Mouse (Mus musculus) thymus, adult 2 months (tissue): Measurements from ENCODE around the gene Cldn9. TPM values are rescaled to one million over a fixed set of nuclear protein-coding genes. Genes with fewer than 3 reads are reported as not detected.

Experiments
- DNase-seq: peaks from one replicate; pipeline ENCODE4 v3.0.0; 2021
- H3K27ac ChIP-seq: fragments of 200-500 bp; 2 replicates; pipeline ENCODE4 v1.5.1; 2012; ENCODE audit warnings: low read length, control low read depth; ENCODE audit not compliant: control insufficient read depth, insufficient read depth
- H3K27me3 ChIP-seq: fragments of 200-500 bp; 2 replicates; pipeline ENCODE4 v1.6.1; 2012; ENCODE audit warnings: mild to moderate bottlenecking, low read length, moderate library complexity, mixed read lengths; ENCODE audit not compliant: control insufficient read depth, insufficient read depth
- H3K36me3 ChIP-seq: fragments of 200-500 bp; 2 replicates; pipeline ENCODE4 v1.6.1; 2012; ENCODE audit warnings: mild to moderate bottlenecking, low read length, moderate library complexity; ENCODE audit not compliant: control insufficient read depth, insufficient read depth
- H3K4me1 ChIP-seq: fragments of 200-500 bp; replicated peaks from 2 replicates; pipeline ENCODE4 v1.6.1; 2012; ENCODE audit warnings: low read length; ENCODE audit not compliant: control insufficient read depth, insufficient read depth
- H3K4me3 ChIP-seq: fragments of 200-500 bp; 2 replicates; pipeline ENCODE4 v1.5.1; 2012; ENCODE audit warnings: mild to moderate bottlenecking, low read length, control low read depth, moderate library complexity; ENCODE audit not compliant: control insufficient read depth, insufficient read depth
- CTCF ChIP-seq: fragments of 200-500 bp; IDR thresholded peaks from 2 replicates; pipeline ENCODE4 v1.5.1; 2012; ENCODE audit warnings: mild to moderate bottlenecking, control low read depth, low read length, moderate library complexity, borderline replicate concordance; ENCODE audit not compliant: control insufficient read depth, poor library complexity, insufficient read depth; ENCODE audit errors: extremely low read depth
- POLR2A ChIP-seq: fragments of 200-500 bp; IDR thresholded peaks from 2 replicates; pipeline ENCODE4 v1.6.1; 2012; ENCODE audit warnings: mild to moderate bottlenecking, low read length, control low read depth, moderate library complexity; ENCODE audit not compliant: control insufficient read depth, poor library complexity, insufficient read depth; ENCODE audit errors: extremely low read depth
- WGBS: fragments of 180-500 bp; shearing (Covaris S2); methylation state at CpG from one replicate; pipeline ENCODE4 v1.1.7; 2018; 5-methylcytosine and 5-hydroxymethylcytosine counted together
- polyA plus RNA-seq: library from polyadenylated mRNA; depleted of rRNA; stranded (reverse); fragments of >200 nt; gene quantifications from 2 replicates; pipeline ENCODE4 v1.2.3, GENCODE M21; 2012

The Cldn9 gene
- polyA plus RNA-seq, 1 experiment: 1.9 TPM

GRCm38 (mm10) chr17:23676473-23677031, 7.3 kb downstream of the Cldn9 start:
- under 1% methylated on average over 37 of the region's 37 CpGs for WGBS
- peak; percentile 35 for DNase-seq
- H3K4me3 ChIP-seq: peak overlapping the region; percentile 74

GRCm38 (mm10) chr17:23675564-23676281, 8.1 kb downstream of the Cldn9 start:
- 20% methylated on average over 15 of the region's 15 CpGs for WGBS
- TF ChIP-seq CTCF: no peak
- TF ChIP-seq POLR2A: no peak
- peaks cover 24% of the 10 kb centered on the region for H3K4me1 ChIP-seq
- H3K36me3 ChIP-seq: no peaks in the 10 kb centered on the region
- H3K4me3 ChIP-seq: no peak overlapping the region
- DNase-seq: peak; percentile 22
- H3K27ac ChIP-seq: no peak overlapping the region
- peaks cover 9% of the 10 kb centered on the region; the same call in 1 of the 2 replicates for H3K27me3 ChIP-seq

More at GRCm38 (mm10) chr17:23676473-23677031, 7.3 kb downstream of the Cldn9 start:
- H3K36me3 ChIP-seq: no peaks in the 10 kb centered on the region
- H3K4me1 ChIP-seq: peaks cover 24% of the 10 kb centered on the region
- peaks cover 9% of the 10 kb centered on the region; the same call in 1 of the 2 replicates for H3K27me3 ChIP-seq
- TF ChIP-seq CTCF (no peak), POLR2A (no peak)
- H3K27ac ChIP-seq: no peak overlapping the region

DNA sequence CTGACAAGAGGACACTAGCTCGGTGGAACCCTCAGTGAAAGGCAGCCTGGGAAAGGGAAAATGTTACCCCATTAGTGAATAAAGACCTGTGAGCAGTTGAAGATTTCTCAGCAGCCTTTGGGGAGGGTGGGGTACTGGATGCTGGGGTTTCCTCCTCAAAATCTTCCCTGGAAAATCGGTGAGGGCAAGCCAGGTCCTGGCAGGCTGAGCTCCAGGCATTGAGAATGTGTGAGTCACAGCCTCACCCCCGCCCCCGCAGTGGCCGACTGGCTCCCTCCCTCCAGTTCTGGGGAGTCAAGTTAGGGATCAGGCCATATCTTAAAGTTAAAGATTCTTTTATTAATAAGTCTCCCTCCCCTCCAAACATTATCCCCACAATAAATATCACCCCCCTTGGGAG, 8.7 kb downstream of the Cldn9 start:
- H3K27ac ChIP-seq: no peak overlapping the region
- TF ChIP-seq CTCF: no peak
- no peak for TF ChIP-seq POLR2A
- WGBS: 69% methylated on average over 5 of the region's 5 CpGs
- H3K36me3 ChIP-seq: no peaks in the 10 kb centered on the region
- H3K4me3 ChIP-seq: no peak overlapping the region
- peaks cover 24% of the 10 kb centered on the region for H3K4me1 ChIP-seq
- H3K27me3 ChIP-seq: peaks cover 9% of the 10 kb centered on the region; the same call in 1 of the 2 replicates
- no peak for DNase-seq

DNA sequence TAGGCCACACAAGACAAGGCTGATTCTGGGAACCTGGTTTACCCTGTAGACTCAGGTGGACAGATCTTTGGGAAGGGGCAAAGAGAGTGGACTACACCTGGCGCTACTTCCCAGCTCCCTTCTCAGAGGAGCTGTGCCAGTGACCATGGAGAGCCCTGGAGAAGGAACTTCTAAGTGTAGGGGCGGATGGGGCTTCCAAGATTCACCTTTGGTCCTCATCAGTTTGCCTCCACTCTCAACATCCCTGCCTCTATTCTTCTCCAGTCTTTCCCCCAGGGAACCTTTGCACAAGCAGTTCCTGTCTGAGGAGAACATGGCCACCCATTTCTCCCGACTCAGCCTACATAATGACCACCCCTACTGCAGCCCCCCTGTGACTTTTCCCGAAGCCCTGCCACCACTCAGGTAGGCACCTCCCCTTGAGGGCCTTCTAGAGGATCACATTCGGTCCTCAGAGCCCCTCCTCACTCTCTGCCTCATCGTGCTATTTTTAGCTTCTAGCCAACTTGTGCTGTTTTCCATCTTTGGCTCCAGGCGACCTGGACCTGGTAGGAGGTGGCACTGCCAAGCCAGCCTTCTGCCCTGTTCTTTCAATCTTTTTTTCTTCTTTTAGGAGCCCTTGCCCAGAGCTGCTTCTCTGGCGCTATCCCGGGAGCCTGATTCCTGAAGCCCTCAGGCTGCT, 9.4 kb downstream of the Cldn9 start:
- no peak for TF ChIP-seq CTCF

DNA sequence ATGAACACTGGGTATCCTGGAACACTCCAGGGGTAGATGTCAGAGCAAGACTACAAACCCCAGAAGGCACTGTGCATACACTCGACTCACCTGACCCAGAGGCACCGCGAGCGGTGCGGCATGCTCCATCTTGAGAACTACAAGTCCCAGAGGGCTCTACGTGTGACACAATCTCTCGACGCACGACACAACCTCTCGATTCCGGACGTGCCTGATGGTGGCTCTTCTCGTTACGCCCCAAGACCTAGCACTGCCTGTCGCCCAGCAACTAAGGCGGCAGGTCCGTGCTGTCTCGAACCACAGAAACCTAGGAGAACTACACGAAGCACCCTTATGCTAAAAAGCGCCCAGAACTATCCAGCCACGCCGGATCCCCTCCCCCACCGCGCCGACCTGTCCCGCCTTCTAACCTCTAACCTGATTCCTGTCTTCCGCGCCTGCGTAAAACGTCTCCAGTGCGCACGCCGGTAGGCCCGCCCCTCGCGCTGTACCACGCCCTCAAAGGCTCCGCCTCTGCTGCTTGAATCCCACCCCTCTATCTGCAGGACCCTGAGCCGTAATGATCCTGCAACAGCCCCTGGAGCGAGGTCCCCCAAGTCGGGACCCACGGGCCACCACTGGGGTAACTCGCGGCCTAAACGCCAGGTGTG, 10.3 kb downstream of the Cldn9 start, which contains the start of the genes Hcfc1r1 and Thoc6:
TSS of gene Hcfc1r1 (plus strand) at position 173 of the 650 bp plus-strand sequence.
TSS of gene Thoc6 (minus strand) at position 459 of the 650 bp plus-strand sequence.
- TF ChIP-seq CTCF (no peak; the same call in none of the 2 replicates), POLR2A (peak; percentile 56; the same call in 1 of the 2 replicates)
- Histone ChIP-seq H3K4me1 (peaks cover 21% of the 10 kb centered on the region), H3K27me3 (peaks cover 3% of the 10 kb centered on the region; the same call in 1 of the 2 replicates), H3K27ac (peak within 1 kb of the TSS; percentile 55), H3K36me3 (peaks cover 5% of the 10 kb centered on the region; the same call in 1 of the 2 replicates), H3K4me3 (peak within 1 kb of the TSS; percentile 77)
- DNase-seq: peak; percentile 91
- under 1% methylated on average over 45 of the region's 45 CpGs for WGBS

More for the DNA sequence above, 9.4 kb downstream of the Cldn9 start:
- H3K36me3 ChIP-seq: no peaks in the 10 kb centered on the region
- H3K27me3 ChIP-seq: peaks cover 4% of the 10 kb centered on the region; the same call in 1 of the 2 replicates
- peak overlapping the region; percentile 77; the same call in 1 of the 2 replicates for H3K4me3 ChIP-seq
- DNase-seq: no peak
- 65% methylated on average over 9 of the region's 9 CpGs for WGBS
- H3K4me1 ChIP-seq: peaks cover 21% of the 10 kb centered on the region
- H3K27ac ChIP-seq: no peak overlapping the region

DNA sequence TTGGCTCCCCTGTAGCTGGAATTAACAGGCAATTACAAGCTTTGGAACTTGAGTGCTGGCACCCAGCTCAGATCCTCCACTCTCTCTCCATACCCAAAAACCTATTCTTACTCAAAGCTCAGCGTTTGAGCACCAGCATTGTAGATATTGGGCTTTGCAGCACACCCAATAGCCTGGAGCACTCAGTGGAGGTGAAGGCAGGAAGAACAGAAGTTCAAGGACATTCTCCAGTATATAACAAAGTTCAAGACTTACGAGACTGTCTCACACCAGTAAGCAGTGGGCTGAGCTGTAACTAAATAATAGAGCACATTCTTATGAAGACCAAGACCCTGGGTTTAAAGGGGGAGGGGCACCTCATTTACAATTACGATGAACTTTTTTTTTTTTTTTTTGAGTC, 11.1 kb downstream of the Cldn9 start:
- no peak for DNase-seq
- 59% methylated on average over 3 of the region's 3 CpGs for WGBS
- H3K27me3 ChIP-seq: peaks cover 3% of the 10 kb centered on the region; the same call in 1 of the 2 replicates
- peaks cover 21% of the 10 kb centered on the region for H3K4me1 ChIP-seq
- TF ChIP-seq CTCF: no peak
- TF ChIP-seq POLR2A: no peak
- peaks cover 6% of the 10 kb centered on the region; the same call in 1 of the 2 replicates for H3K36me3 ChIP-seq
- H3K4me3 ChIP-seq: no peak overlapping the region
- H3K27ac ChIP-seq: no peak overlapping the region
